Mouse (Mus musculus) embryo, embryonic 11 days (tissue): ENCODE measurements at regions not wholly inside any gene's neighbourhood (a gene's known extent, or its start where the extent isn't known, plus 50 kb on each side); places are given as distances from the start of the nearest gene placed in this dataset.

ENCODE experiments used
- DNase-seq: peaks from one replicate; pipeline ENCODE4 v3.0.0-alpha.2; 2015

GRCm38 (mm10) chr8:46413349-46414024, 57.4 kb upstream of the Acsl1 start:
- DNase-seq: no peak

- no peak for DNase-seq
Observed at GRCm38 (mm10) chr8:46414874-46415273, 56.0 kb upstream of the Acsl1 start.

- DNase-seq: no peak
Observed at GRCm38 (mm10) chr8:46419402-46419801, 51.4 kb upstream of the Acsl1 start.

GRCm38 (mm10) chr8:46420476-46420875, 50.4 kb upstream of the Acsl1 start:
- no peak for DNase-seq
